Mouse (Mus musculus) MEL (cell line): ENCODE data around the gene Xlr4b. TPM values are rescaled to one million over a fixed set of nuclear protein-coding genes. Genes with fewer than 3 reads are reported as not detected.
"Not testable (repeated sequence)": the region's sequence is repeated elsewhere in the genome, so short reads cannot be mapped to it uniquely, and the experiment has no call there.

Source experiments
- DNase-seq: peaks from one replicate; pipeline ENCODE4 v3.0.0; 2011; ENCODE audit warnings: low read depth, low spot score
- H3K27ac ChIP-seq: 2 replicates; pipeline ENCODE4 v1.5.1; 2012; ENCODE audit warnings: low read depth, mild to moderate bottlenecking, control low read depth, low read length, moderate library complexity; ENCODE audit not compliant: control insufficient read depth
- H3K27me3 ChIP-seq, 2 experiments: fragments of 150-350 bp in 1 of 2; sonication (generic) in 1 of 2; 2 replicates each; pipeline ENCODE4 v1.6.1; 2012; ENCODE audit warnings: low read length in 2 of 2, mild to moderate bottlenecking in 2 of 2, improper control_type of control experiment in 1 of 2, moderate library complexity in 1 of 2; ENCODE audit not compliant: insufficient read depth in 2 of 2, control insufficient read depth in 1 of 2
- H3K36me3 ChIP-seq, 2 experiments: 2 replicates each; pipeline ENCODE4 v1.6.1; 2012 to 2014; ENCODE audit warnings: low read length in 2 of 2, improper control_type of control experiment in 1 of 2, inconsistent platforms in 1 of 2, mild to moderate bottlenecking in 1 of 2; ENCODE audit not compliant: insufficient read depth in 2 of 2, control insufficient read depth in 1 of 2
- H3K4me1 ChIP-seq, 2 experiments: fragments of 150-350 bp in 1 of 2; sonication (generic) in 1 of 2; 2 replicates each; pipeline ENCODE4 v1.6.1; 2012; ENCODE audit warnings: low read length in 2 of 2, improper control_type of control experiment in 1 of 2, mild to moderate bottlenecking in 1 of 2; ENCODE audit not compliant: insufficient read depth in 2 of 2, control insufficient read depth in 1 of 2
- H3K4me3 ChIP-seq, 2 experiments: fragments of 150-350 bp in 1 of 2; sonication (generic) in 1 of 2; 2 replicates each; pipeline ENCODE4 v1.5.1; 2012; ENCODE audit warnings: low read depth in 2 of 2, low read length in 2 of 2, mild to moderate bottlenecking in 2 of 2, moderate library complexity in 2 of 2, control low read depth in 1 of 2, improper control_type of control experiment in 1 of 2; ENCODE audit not compliant: control insufficient read depth in 1 of 2, insufficient read depth in 1 of 2
- H3K79me2 ChIP-seq: 2 replicates; pipeline ENCODE4 v1.6.1; 2012; ENCODE audit warnings: mild to moderate bottlenecking, low read length, moderate library complexity; ENCODE audit not compliant: control insufficient read depth, poor library complexity, insufficient read depth
- H3K9ac ChIP-seq: 2 replicates; pipeline ENCODE4 v1.6.1; 2012; ENCODE audit warnings: low read depth, mild to moderate bottlenecking, control low read depth, low read length, moderate library complexity; ENCODE audit not compliant: control insufficient read depth, poor library complexity, severe bottlenecking
- H3K9me3 ChIP-seq: fragments of 150-350 bp; sonication (generic); replicated peaks from 2 replicates; pipeline ENCODE4 v1.6.1; 2012; ENCODE audit warnings: mild to moderate bottlenecking, low read length, improper control_type of control experiment, moderate library complexity; ENCODE audit not compliant: insufficient read depth
- ETS1 ChIP-seq: IDR thresholded peaks from 2 replicates; pipeline ENCODE4 v1.6.1; 2012; ENCODE audit warnings: low read depth, mild to moderate bottlenecking, inconsistent platforms, low read length, improper control_type of control experiment, moderate library complexity
- HCFC1 ChIP-seq: IDR thresholded peaks from 2 replicates; pipeline ENCODE4 v1.6.1; 2012; ENCODE audit warnings: low read depth, mild to moderate bottlenecking, inconsistent platforms, low read length, improper control_type of control experiment, moderate library complexity
- MYB ChIP-seq: IDR thresholded peaks from 2 replicates; pipeline ENCODE4 v1.6.1; 2011; ENCODE audit warnings: mild to moderate bottlenecking, low read depth, low read length, improper control_type of control experiment
- NELFE ChIP-seq: IDR thresholded peaks from 2 replicates; pipeline ENCODE4 v1.6.1; 2011; ENCODE audit warnings: low read depth, low read length, improper control_type of control experiment
- NRF1 ChIP-seq: IDR thresholded peaks from 2 replicates; pipeline ENCODE4 v1.6.1; 2014; ENCODE audit warnings: low read depth, mild to moderate bottlenecking, inconsistent platforms, low read length, improper control_type of control experiment, moderate library complexity; ENCODE audit not compliant: poor library complexity, insufficient read depth, severe bottlenecking
- POLR2A ChIP-seq, 2 experiments: IDR thresholded peaks; 2 replicates each; pipeline ENCODE4 v1.6.1; 2011 to 2012; ENCODE audit warnings: low read length in 2 of 2, mild to moderate bottlenecking in 2 of 2, control low read depth in 1 of 2, improper control_type of control experiment in 1 of 2, low read depth in 1 of 2, moderate library complexity in 1 of 2; ENCODE audit not compliant: control insufficient read depth in 1 of 2, insufficient read depth in 1 of 2, poor library complexity in 1 of 2
- RAD21 ChIP-seq: IDR thresholded peaks from 2 replicates; pipeline ENCODE4 v1.6.1; 2011; ENCODE audit warnings: mild to moderate bottlenecking, low read depth, low read length, improper control_type of control experiment
- TAL1 ChIP-seq: IDR thresholded peaks from 2 replicates; pipeline ENCODE4 v1.6.1; 2012; ENCODE audit warnings: mild to moderate bottlenecking, inconsistent platforms, low read length, moderate library complexity, mixed read lengths
- TCF12 ChIP-seq: IDR thresholded peaks from 2 replicates; pipeline ENCODE4 v1.6.1; 2014; ENCODE audit warnings: low read depth, mild to moderate bottlenecking, inconsistent platforms, low read length, improper control_type of control experiment, moderate library complexity
- USF2 ChIP-seq, 2 experiments: IDR thresholded peaks; 2 replicates each; pipeline ENCODE4 v1.6.1; 2011 to 2012; ENCODE audit warnings: improper control_type of control experiment in 2 of 2, low read length in 2 of 2, borderline replicate concordance in 1 of 2, inconsistent platforms in 1 of 2, low read depth in 1 of 2, mild to moderate bottlenecking in 1 of 2; ENCODE audit not compliant: insufficient read depth in 1 of 2
- polyA plus RNA-seq, 2 experiments: library from polyadenylated mRNA; stranded (reverse) in 1 of 2; unstranded in 1 of 2; fragments of >175 nt in 1 of 2; fragments of >200 nt in 1 of 2; gene quantifications; 2 replicates each; pipeline versions ENCODE4 v1.2.1 to v1.2.4; 2012; ENCODE audit warnings: low replicate concordance in 2 of 2, low read depth in 1 of 2; ENCODE audit not compliant: insufficient read length in 2 of 2, insufficient read depth in 1 of 2, missing spikeins in 1 of 2
- total RNA-seq: library from RNA; depleted of rRNA; stranded (reverse); fragments of 300-350 nt; gene quantifications from 2 replicates; pipeline ENCODE4 v1.2.3, GENCODE M21; 2012; rRNA removed

Xlr4b gene
- total and polyA plus RNA-seq, 3 experiments: 43.2 to 44.4 TPM; not detected in 1

DNA sequence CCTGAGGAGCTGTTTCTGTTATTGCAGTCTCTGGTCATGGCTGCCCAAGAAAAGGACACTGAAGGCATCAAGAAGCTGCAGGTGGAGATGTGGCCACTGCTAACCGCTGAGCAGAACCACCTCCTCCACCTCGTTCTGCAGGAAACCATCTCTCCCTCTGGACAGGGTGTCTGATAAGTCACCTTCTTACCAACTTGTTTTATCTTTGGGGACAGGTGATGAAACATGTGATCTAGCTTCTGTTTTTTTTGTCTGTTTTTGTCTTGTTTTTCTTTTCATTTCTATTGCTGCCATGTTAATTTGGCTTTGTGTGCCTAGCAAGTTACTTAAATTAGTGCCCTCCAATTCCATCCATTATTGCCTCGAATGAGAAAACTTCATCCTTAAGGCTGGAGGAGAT, 15.2 kb downstream of the Xlr4b start (continued):
- TF ChIP-seq TCF12: 0 out of 2 replicates have a peak, but pooled peaks have one; percentile 6
- TF ChIP-seq USF2 (IDR thresholded peaks at IDR 0.05; ENCODE audit: borderline replicate concordance in 1 of 2, insufficient read depth in 1 of 2, low read depth in 1 of 2, low read length in 2 of 2): no peak
- peak; percentile 57 for TF ChIP-seq ETS1
- TF ChIP-seq NELFE: no peak
- no peak for TF ChIP-seq MYB
- no peak for TF ChIP-seq RAD21
- TF ChIP-seq TAL1: 0 out of 2 replicates have a peak, but pooled peaks have one; percentile 17

DNA sequence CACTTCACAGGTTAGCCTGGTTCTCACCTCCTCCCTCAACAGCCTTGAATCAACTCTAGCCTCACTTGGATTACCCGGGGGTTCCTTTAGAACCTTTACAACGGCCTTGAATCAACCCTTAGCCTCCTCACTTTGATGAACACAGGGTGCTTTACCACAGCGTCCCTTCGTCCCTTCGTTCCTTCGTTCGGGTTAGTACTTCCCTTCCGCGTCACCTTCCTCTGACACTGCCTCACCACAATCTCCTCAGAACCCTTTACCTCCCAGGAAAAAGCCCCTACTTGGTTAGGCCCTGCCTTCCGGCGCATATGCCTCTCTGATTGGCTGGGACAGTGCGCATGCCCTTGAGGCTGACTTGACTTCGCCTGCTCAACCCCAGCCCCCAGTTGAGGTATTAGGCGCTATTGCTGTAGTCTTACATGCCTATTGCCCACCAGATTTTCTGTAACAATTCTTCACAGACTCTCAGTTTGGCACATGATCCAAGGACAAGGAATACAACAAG, 28.7 kb downstream of the Xlr4b start, which contains the start of gene Xlr4c:
Gene Xlr4c (minus strand): TSS at position 310 of the 505 bp plus-strand sequence.
- DNase-seq, H3K27me3 ChIP-seq: not testable (repeated sequence)
- H3K9ac ChIP-seq: peak within 1 kb of the TSS; percentile 9; the same call in 1 of the 2 replicates

DNA sequence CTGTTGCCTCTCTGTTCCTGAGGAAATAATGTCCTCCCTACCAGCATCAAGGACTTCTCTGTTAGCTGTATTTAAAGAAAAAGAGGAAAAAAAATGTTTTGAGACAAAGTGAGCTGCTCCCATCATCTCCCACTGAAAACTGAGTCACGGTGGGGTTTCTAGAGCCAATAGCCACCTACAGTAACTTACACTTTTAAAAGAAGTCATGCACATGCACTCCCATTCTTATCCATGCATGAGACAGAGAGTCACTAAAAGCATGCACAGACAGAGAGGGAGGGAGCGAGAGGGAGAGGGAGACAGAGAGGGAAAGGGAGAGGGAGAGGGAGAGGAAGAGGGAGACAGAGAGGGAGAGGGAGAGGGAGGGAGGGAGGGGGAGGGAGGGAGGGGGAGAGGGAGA, 48.3 kb downstream of the Xlr4b start:
- not testable (repeated sequence) for H3K9me3 ChIP-seq, H3K4me1 ChIP-seq, H3K36me3 ChIP-seq, DNase-seq, H3K27ac ChIP-seq, H3K9ac ChIP-seq, H3K27me3 ChIP-seq, H3K79me2 ChIP-seq, H3K4me3 ChIP-seq

More for the DNA sequence above, 28.7 kb downstream of the Xlr4b start, which contains the start of gene Xlr4c:
- H3K4me3 ChIP-seq: peak within 1 kb of the TSS; percentile 36 to 43; a peak in 3 of 4 replicates
- not testable (repeated sequence) for H3K79me2 ChIP-seq, H3K36me3 ChIP-seq, H3K9me3 ChIP-seq, H3K4me1 ChIP-seq, H3K27ac ChIP-seq
- TF ChIP-seq NRF1 (peak; percentile 39; the same call in 1 of the 2 replicates), POLR2A (IDR thresholded peaks at IDR 0.05; ENCODE audit: control insufficient read depth in 1 of 2, insufficient read depth in 1 of 2, low read depth in 1 of 2, low read length in 2 of 2, poor library complexity in 1 of 2) (peak in 1 of 2 experiments; percentile 22; a peak in 1 of 4 replicates)

GRCm38 (mm10) chrX:73265270-73265669, 51.1 kb downstream of the Xlr4b start, which contains the start of gene Xlr3c:
Gene Xlr3c (minus strand): TSS chrX:73265390.
- H3K4me1 ChIP-seq, H3K79me2 ChIP-seq, H3K27ac ChIP-seq, H3K36me3 ChIP-seq, H3K9me3 ChIP-seq, H3K27me3 ChIP-seq: not testable (repeated sequence)
- peak within 1 kb of the TSS; percentile 62 to 74 for H3K4me3 ChIP-seq
- TF ChIP-seq NELFE (peak; percentile 38; the same call in 1 of the 2 replicates), HCFC1 (peak; percentile 68; the same call in 1 of the 2 replicates), NRF1 (peak; percentile 79), POLR2A (IDR thresholded peaks at IDR 0.05; ENCODE audit: control insufficient read depth in 1 of 2, insufficient read depth in 1 of 2, low read depth in 1 of 2, low read length in 2 of 2, poor library complexity in 1 of 2) (peak in 1 of 2 experiments; percentile 60; a peak in 2 of 4 replicates)
- peak within 1 kb of the TSS; percentile 64 for H3K9ac ChIP-seq
- peak; percentile 89 for DNase-seq

Other genes starting within 250 kb of the Xlr4b start
- gene Zfp185, start 227.0 kb upstream of the Xlr4b start, total RNA-seq: not detected in 2 replicates
- under 1 TPM in 1 of 2 experiments, not detected in 1; 0.14 TPM for gene Zfp185, start 227.0 kb upstream of the Xlr4b start, polyA plus RNA-seq
- gene Pnma5, start 177.2 kb upstream of the Xlr4b start, total RNA-seq: 0.08 and 0.10 TPM in 2 replicates
- gene Pnma5, start 177.2 kb upstream of the Xlr4b start, polyA plus RNA-seq: under 1 TPM in 1 of 2 experiments, not detected in 1; 0.11 TPM
- gene Pnma3, start 149.5 kb upstream of the Xlr4b start, total RNA-seq: not detected in 2 replicates
- not detected for gene Pnma3, start 149.5 kb upstream of the Xlr4b start, polyA plus RNA-seq
- 0.19 TPM in 1 of 2 replicates, not detected in the other for gene Xlr4a, start 131.9 kb upstream of the Xlr4b start, total RNA-seq
- under 1 TPM in 1 of 2 experiments, not detected in 1; 0.29 TPM for gene Xlr4a, start 131.9 kb upstream of the Xlr4b start, polyA plus RNA-seq
- gene Xlr3a, start 117.2 kb upstream of the Xlr4b start, total RNA-seq: 76.4 and 94.5 TPM in 2 replicates
- 100 to 1,000 TPM in 1 of 2 experiments, not detected in 1; 161 TPM for gene Xlr3a, start 117.2 kb upstream of the Xlr4b start, polyA plus RNA-seq
- not detected in 2 replicates for gene Gm14685, start 97.3 kb upstream of the Xlr4b start, total RNA-seq
- not detected for gene Gm14685, start 97.3 kb upstream of the Xlr4b start, polyA plus RNA-seq
- gene Xlr5b, start 65.5 kb upstream of the Xlr4b start, total RNA-seq: not detected in 2 replicates
- gene Xlr5b, start 65.5 kb upstream of the Xlr4b start, polyA plus RNA-seq: not detected
- not detected in 2 replicates for gene DXBay18, start 64.9 kb upstream of the Xlr4b start, total RNA-seq
- not detected for gene DXBay18, start 64.9 kb upstream of the Xlr4b start, polyA plus RNA-seq
- not detected in 2 replicates for gene Spin2d, start 37.3 kb upstream of the Xlr4b start, total RNA-seq
- gene Spin2d, start 37.3 kb upstream of the Xlr4b start, polyA plus RNA-seq: not detected
- gene Xlr3b, start 22.1 kb upstream of the Xlr4b start, total RNA-seq: 22.4 and 23.8 TPM in 2 replicates
- 10 to 100 TPM in 1 of 2 experiments, not detected in 1; 16.5 TPM for gene Xlr3b, start 22.1 kb upstream of the Xlr4b start, polyA plus RNA-seq
- 3.3 and 3.4 TPM in 2 replicates for gene F8a, start 14.0 kb downstream of the Xlr4b start, total RNA-seq
- gene F8a, start 14.0 kb downstream of the Xlr4b start, polyA plus RNA-seq: 1 to 10 TPM in 1 of 2 experiments, not detected in 1; 6.0 TPM
- 12.8 and 18.6 TPM in 2 replicates for gene Xlr4c, start 28.8 kb downstream of the Xlr4b start, total RNA-seq
- gene Xlr4c, start 28.8 kb downstream of the Xlr4b start, polyA plus RNA-seq: 10 to 100 TPM in 1 of 2 experiments, not detected in 1; 37.4 TPM
- gene Xlr3c, start 51.1 kb downstream of the Xlr4b start, total RNA-seq: 68.4 and 78.0 TPM in 2 replicates
- gene Xlr3c, start 51.1 kb downstream of the Xlr4b start, polyA plus RNA-seq: 100 to 1,000 TPM in 1 of 2 experiments, 10 to 100 TPM in 1; 73.5 to 162 TPM
- not detected in 2 replicates for gene Xlr5a, start 78.6 kb downstream of the Xlr4b start, total RNA-seq
- not detected for gene Xlr5a, start 78.6 kb downstream of the Xlr4b start, polyA plus RNA-seq
- not detected in 2 replicates for gene Xlr5c, start 78.6 kb downstream of the Xlr4b start, total RNA-seq
- gene Xlr5c, start 78.6 kb downstream of the Xlr4b start, polyA plus RNA-seq: not detected
- gene Gm45015, start 122.5 kb downstream of the Xlr4b start, total RNA-seq: not detected in 2 replicates
- not detected for gene Gm45015, start 122.5 kb downstream of the Xlr4b start, polyA plus RNA-seq
- 4.5 and 4.8 TPM in 2 replicates for gene Zfp275, start 128.3 kb downstream of the Xlr4b start, total RNA-seq
- gene Zfp275, start 128.3 kb downstream of the Xlr4b start, polyA plus RNA-seq: 1 to 10 TPM in 1 of 2 experiments, not detected in 1; 5.9 TPM
- gene Gm18336, start 184.4 kb downstream of the Xlr4b start, total RNA-seq: 0.04 TPM in 1 of 2 replicates, not detected in the other
- not detected for gene Gm18336, start 184.4 kb downstream of the Xlr4b start, polyA plus RNA-seq
- not detected in 2 replicates for gene Zfp92, start 196.8 kb downstream of the Xlr4b start, total RNA-seq
- gene Zfp92, start 196.8 kb downstream of the Xlr4b start, polyA plus RNA-seq: not detected
- not detected in 2 replicates for gene Trex2, start 221.0 kb downstream of the Xlr4b start, total RNA-seq
- not detected for gene Trex2, start 221.0 kb downstream of the Xlr4b start, polyA plus RNA-seq
- gene Haus7, start 244.7 kb downstream of the Xlr4b start, total RNA-seq: 19.7 and 24.0 TPM in 2 replicates
- 10 to 100 TPM in 1 of 2 experiments, not detected in 1; 27.9 TPM for gene Haus7, start 244.7 kb downstream of the Xlr4b start, polyA plus RNA-seq